Mouse (Mus musculus): ENCODE measurements around the gene Adarb2.
"Not testable (repeated sequence)": the region's sequence is repeated elsewhere in the genome, so short reads cannot be mapped to it uniquely, and the experiment has no call there.

Gene Adarb2

GRCm38 (mm10) chr13:8596977-8597646 lies 394.4 kb downstream of the Adarb2 start:
- DNase-seq = no peak

GRCm38 (mm10) chr13:8597647-8598017 lies 395.0 kb downstream of the Adarb2 start:
- DNase-seq = no peak

- DNase-seq = no peak
Observed at GRCm38 (mm10) chr13:8605645-8606044, 403.0 kb downstream of the Adarb2 start.

GRCm38 (mm10) chr13:8608040-8608439 lies 405.4 kb downstream of the Adarb2 start:
- DNase-seq = no peak

- not testable (repeated sequence) for DNase-seq
Observed at GRCm38 (mm10) chr13:8608918-8609317, 406.3 kb downstream of the Adarb2 start.

GRCm38 (mm10) chr13:8610956-8611355 lies 408.3 kb downstream of the Adarb2 start:
- DNase-seq = no peak

- DNase-seq = no peak
Observed at GRCm38 (mm10) chr13:8612618-8613391, 410.1 kb downstream of the Adarb2 start.

GRCm38 (mm10) chr13:8616685-8617084 lies 414.0 kb downstream of the Adarb2 start:
- no peak for DNase-seq

- DNase-seq = no peak
Observed at GRCm38 (mm10) chr13:8622263-8622662, 419.6 kb downstream of the Adarb2 start.

GRCm38 (mm10) chr13:8629565-8629964 lies 426.9 kb downstream of the Adarb2 start:
- DNase-seq = no peak

- no peak for DNase-seq
Observed at GRCm38 (mm10) chr13:8631618-8632017, 429.0 kb downstream of the Adarb2 start.

- no peak for DNase-seq
Observed at GRCm38 (mm10) chr13:8632072-8632471, 429.4 kb downstream of the Adarb2 start.

- peak; percentile 16 for DNase-seq
Observed at GRCm38 (mm10) chr13:8633385-8634337, 431.0 kb downstream of the Adarb2 start.

GRCm38 (mm10) chr13:8642084-8642483 lies 439.4 kb downstream of the Adarb2 start:
- DNase-seq = no peak

GRCm38 (mm10) chr13:8643920-8644319 lies 441.3 kb downstream of the Adarb2 start:
- DNase-seq = no peak

- no peak for DNase-seq
Observed at GRCm38 (mm10) chr13:8644805-8645679, 442.4 kb downstream of the Adarb2 start.

- DNase-seq = no peak
Observed at GRCm38 (mm10) chr13:8649261-8649660, 446.6 kb downstream of the Adarb2 start.

- no peak for DNase-seq
Observed at GRCm38 (mm10) chr13:8664615-8665240, 462.1 kb downstream of the Adarb2 start.

GRCm38 (mm10) chr13:8677174-8677573 lies 474.5 kb downstream of the Adarb2 start:
- no peak for DNase-seq

GRCm38 (mm10) chr13:8680470-8681129 lies 477.9 kb downstream of the Adarb2 start:
- DNase-seq = no peak

GRCm38 (mm10) chr13:8691448-8691847 lies 488.8 kb downstream of the Adarb2 start:
- DNase-seq = no peak

All from right cerebral cortex, postnatal 4 days (tissue).